Mouse (Mus musculus) MEL (cell line): ENCODE results near the gene Sec22b. TPM values are rescaled to one million over a fixed set of nuclear protein-coding genes. Genes with fewer than 3 reads are reported as not detected.

ENCODE experiments used
- DNase-seq: peaks from one replicate; pipeline ENCODE4 v3.0.0; 2011; ENCODE audit warnings: low read depth, low spot score
- H3K27ac ChIP-seq: 2 replicates; pipeline ENCODE4 v1.5.1; 2012; ENCODE audit warnings: low read depth, mild to moderate bottlenecking, control low read depth, low read length, moderate library complexity; ENCODE audit not compliant: control insufficient read depth
- H3K27me3 ChIP-seq, 2 experiments: fragments of 150-350 bp in 1 of 2; sonication (generic) in 1 of 2; 2 replicates each; pipeline ENCODE4 v1.6.1; 2012; ENCODE audit warnings: low read length in 2 of 2, mild to moderate bottlenecking in 2 of 2, improper control_type of control experiment in 1 of 2, moderate library complexity in 1 of 2; ENCODE audit not compliant: insufficient read depth in 2 of 2, control insufficient read depth in 1 of 2
- H3K36me3 ChIP-seq, 2 experiments: 2 replicates each; pipeline ENCODE4 v1.6.1; 2012 to 2014; ENCODE audit warnings: low read length in 2 of 2, improper control_type of control experiment in 1 of 2, inconsistent platforms in 1 of 2, mild to moderate bottlenecking in 1 of 2; ENCODE audit not compliant: insufficient read depth in 2 of 2, control insufficient read depth in 1 of 2
- H3K4me1 ChIP-seq, 2 experiments: fragments of 150-350 bp in 1 of 2; sonication (generic) in 1 of 2; 2 replicates each; pipeline ENCODE4 v1.6.1; 2012; ENCODE audit warnings: low read length in 2 of 2, improper control_type of control experiment in 1 of 2, mild to moderate bottlenecking in 1 of 2; ENCODE audit not compliant: insufficient read depth in 2 of 2, control insufficient read depth in 1 of 2
- H3K4me3 ChIP-seq, 2 experiments: fragments of 150-350 bp in 1 of 2; sonication (generic) in 1 of 2; 2 replicates each; pipeline ENCODE4 v1.5.1; 2012; ENCODE audit warnings: low read depth in 2 of 2, low read length in 2 of 2, mild to moderate bottlenecking in 2 of 2, moderate library complexity in 2 of 2, control low read depth in 1 of 2, improper control_type of control experiment in 1 of 2; ENCODE audit not compliant: control insufficient read depth in 1 of 2, insufficient read depth in 1 of 2
- H3K79me2 ChIP-seq: 2 replicates; pipeline ENCODE4 v1.6.1; 2012; ENCODE audit warnings: mild to moderate bottlenecking, low read length, moderate library complexity; ENCODE audit not compliant: control insufficient read depth, poor library complexity, insufficient read depth
- H3K9ac ChIP-seq: 2 replicates; pipeline ENCODE4 v1.6.1; 2012; ENCODE audit warnings: low read depth, mild to moderate bottlenecking, control low read depth, low read length, moderate library complexity; ENCODE audit not compliant: control insufficient read depth, poor library complexity, severe bottlenecking
- H3K9me3 ChIP-seq: fragments of 150-350 bp; sonication (generic); replicated peaks from 2 replicates; pipeline ENCODE4 v1.6.1; 2012; ENCODE audit warnings: mild to moderate bottlenecking, low read length, improper control_type of control experiment, moderate library complexity; ENCODE audit not compliant: insufficient read depth
- BHLHE40 ChIP-seq: IDR thresholded peaks from 2 replicates; pipeline ENCODE4 v1.6.1; 2012; ENCODE audit warnings: low read depth, mild to moderate bottlenecking, inconsistent platforms, low read length, improper control_type of control experiment, borderline replicate concordance
- CHD1 ChIP-seq: IDR thresholded peaks from 2 replicates; pipeline ENCODE4 v1.6.1; 2012; ENCODE audit warnings: low read depth, mild to moderate bottlenecking, inconsistent platforms, low read length, improper control_type of control experiment
- CHD2 ChIP-seq: IDR thresholded peaks from 2 replicates; pipeline ENCODE4 v1.6.1; 2011; ENCODE audit warnings: low read length, improper control_type of control experiment
- GATA1 ChIP-seq: IDR thresholded peaks from 2 replicates; pipeline ENCODE4 v1.6.1; 2011; ENCODE audit warnings: low read depth, low read length, improper control_type of control experiment
- HCFC1 ChIP-seq: IDR thresholded peaks from 2 replicates; pipeline ENCODE4 v1.6.1; 2012; ENCODE audit warnings: low read depth, mild to moderate bottlenecking, inconsistent platforms, low read length, improper control_type of control experiment, moderate library complexity
- JUND ChIP-seq: IDR thresholded peaks from 2 replicates; pipeline ENCODE4 v1.6.1; 2011; ENCODE audit warnings: low read depth, mild to moderate bottlenecking, improper control_type of control experiment, low read length
- KAT2A ChIP-seq: conservative IDR thresholded peaks from 2 replicates; pipeline ENCODE4 v1.6.1; 2012; ENCODE audit warnings: low read depth, low read length, improper control_type of control experiment, inconsistent platforms
- MEF2A ChIP-seq: IDR thresholded peaks from 2 replicates; pipeline ENCODE4 v1.6.1; 2014; ENCODE audit warnings: low read depth, mild to moderate bottlenecking, inconsistent platforms, low read length, improper control_type of control experiment; ENCODE audit not compliant: poor library complexity, insufficient replicate concordance, severe bottlenecking; ENCODE audit errors: extremely low read depth
- MXI1 ChIP-seq: IDR thresholded peaks from 2 replicates; pipeline ENCODE4 v1.6.1; 2011; ENCODE audit warnings: mild to moderate bottlenecking, low read depth, low read length, improper control_type of control experiment
- MYB ChIP-seq: IDR thresholded peaks from 2 replicates; pipeline ENCODE4 v1.6.1; 2011; ENCODE audit warnings: mild to moderate bottlenecking, low read depth, low read length, improper control_type of control experiment
- MYC ChIP-seq: IDR thresholded peaks from 2 replicates; pipeline ENCODE4 v1.6.1; 2011; ENCODE audit warnings: low read depth, mild to moderate bottlenecking, low read length, improper control_type of control experiment, moderate library complexity
- NRF1 ChIP-seq: IDR thresholded peaks from 2 replicates; pipeline ENCODE4 v1.6.1; 2014; ENCODE audit warnings: low read depth, mild to moderate bottlenecking, inconsistent platforms, low read length, improper control_type of control experiment, moderate library complexity; ENCODE audit not compliant: poor library complexity, insufficient read depth, severe bottlenecking
- POLR2A ChIP-seq, 2 experiments: IDR thresholded peaks; 2 replicates each; pipeline ENCODE4 v1.6.1; 2011 to 2012; ENCODE audit warnings: low read length in 2 of 2, mild to moderate bottlenecking in 2 of 2, control low read depth in 1 of 2, improper control_type of control experiment in 1 of 2, low read depth in 1 of 2, moderate library complexity in 1 of 2; ENCODE audit not compliant: control insufficient read depth in 1 of 2, insufficient read depth in 1 of 2, poor library complexity in 1 of 2
- RAD21 ChIP-seq: IDR thresholded peaks from 2 replicates; pipeline ENCODE4 v1.6.1; 2011; ENCODE audit warnings: mild to moderate bottlenecking, low read depth, low read length, improper control_type of control experiment
- RCOR1 ChIP-seq: IDR thresholded peaks from 2 replicates; pipeline ENCODE4 v1.6.1; 2012; ENCODE audit warnings: low read depth, mild to moderate bottlenecking, inconsistent platforms, low read length, improper control_type of control experiment
- SMC3 ChIP-seq: IDR thresholded peaks from 2 replicates; pipeline ENCODE4 v1.6.1; 2011; ENCODE audit warnings: low read depth, low read length, improper control_type of control experiment
- TCF12 ChIP-seq: IDR thresholded peaks from 2 replicates; pipeline ENCODE4 v1.6.1; 2014; ENCODE audit warnings: low read depth, mild to moderate bottlenecking, inconsistent platforms, low read length, improper control_type of control experiment, moderate library complexity
- UBTF ChIP-seq: IDR thresholded peaks from 2 replicates; pipeline ENCODE4 v1.6.1; 2012; ENCODE audit warnings: low read depth, mild to moderate bottlenecking, inconsistent platforms, low read length, improper control_type of control experiment, moderate library complexity, borderline replicate concordance; ENCODE audit not compliant: insufficient read depth
- USF1 ChIP-seq: IDR thresholded peaks from 2 replicates; pipeline ENCODE4 v1.6.1; 2014; ENCODE audit warnings: low read depth, mild to moderate bottlenecking, inconsistent platforms, low read length, improper control_type of control experiment, moderate library complexity
- USF2 ChIP-seq, 2 experiments: IDR thresholded peaks; 2 replicates each; pipeline ENCODE4 v1.6.1; 2011 to 2012; ENCODE audit warnings: improper control_type of control experiment in 2 of 2, low read length in 2 of 2, borderline replicate concordance in 1 of 2, inconsistent platforms in 1 of 2, low read depth in 1 of 2, mild to moderate bottlenecking in 1 of 2; ENCODE audit not compliant: insufficient read depth in 1 of 2
- polyA plus RNA-seq, 2 experiments: library from polyadenylated mRNA; stranded (reverse) in 1 of 2; unstranded in 1 of 2; fragments of >175 nt in 1 of 2; fragments of >200 nt in 1 of 2; gene quantifications; 2 replicates each; pipeline versions ENCODE4 v1.2.1 to v1.2.4; 2012; ENCODE audit warnings: low replicate concordance in 2 of 2, low read depth in 1 of 2; ENCODE audit not compliant: insufficient read length in 2 of 2, insufficient read depth in 1 of 2, missing spikeins in 1 of 2
- total RNA-seq: library from RNA; depleted of rRNA; stranded (reverse); fragments of 300-350 nt; gene quantifications from 2 replicates; pipeline ENCODE4 v1.2.3, GENCODE M21; 2012

Gene Sec22b
- total and polyA plus RNA-seq, 3 experiments = 36.8 to 43.3 TPM; not detected in 1

DNA sequence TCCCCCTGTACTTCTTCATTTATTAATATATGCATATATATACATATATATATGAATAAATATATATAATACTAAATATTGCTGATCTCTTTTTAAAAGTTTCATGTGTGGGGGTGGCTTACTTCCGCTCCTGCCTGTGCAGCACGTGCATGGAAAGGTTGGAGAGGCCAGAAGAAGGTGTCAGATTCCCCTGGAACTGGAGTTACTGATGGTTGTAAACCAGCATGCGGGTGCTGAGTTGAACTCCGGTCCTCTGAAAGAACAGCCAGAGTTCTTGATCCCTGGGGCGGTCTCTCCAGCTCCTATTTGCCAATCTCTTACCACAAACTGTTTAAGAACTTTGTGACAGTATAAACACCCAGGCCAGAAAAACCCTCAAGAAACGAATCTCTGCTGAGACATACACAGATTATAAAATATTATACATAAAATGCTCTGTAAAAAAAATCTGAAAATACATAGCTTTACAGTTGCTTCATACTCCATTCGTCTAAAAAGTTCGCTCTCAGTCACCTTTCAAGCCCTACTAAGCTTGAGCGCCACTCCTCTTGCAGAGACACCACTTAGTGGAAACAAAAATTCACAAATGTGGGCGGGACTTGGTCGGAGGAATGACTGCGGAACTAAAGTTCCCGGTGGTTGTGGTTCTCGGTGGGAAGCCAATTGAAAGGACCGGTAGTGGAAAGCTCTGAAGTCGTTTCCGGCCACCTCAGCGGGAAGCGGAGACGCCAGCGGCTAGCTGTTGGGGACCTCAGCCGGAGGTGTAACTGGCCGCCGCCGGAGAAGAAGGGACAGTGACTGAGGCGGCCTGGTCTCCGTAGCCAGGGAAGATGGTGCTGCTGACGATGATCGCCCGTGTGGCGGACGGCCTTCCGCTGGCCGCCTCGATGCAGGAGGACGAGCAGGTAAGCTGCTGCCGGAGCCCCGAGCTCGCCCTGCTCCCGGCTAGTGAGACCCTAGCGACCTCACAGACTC is at the start of gene Sec22b (continued):
- TF ChIP-seq UBTF = 0 out of 2 replicates have a peak, but pooled peaks have one; percentile 55
- TF ChIP-seq GATA1 = peak; percentile 40; the same call in 1 of the 2 replicates
- TF ChIP-seq JUND = 0 out of 2 replicates have a peak, but pooled peaks have one; percentile 27
- TF ChIP-seq NRF1 = 0 out of 2 replicates have a peak, but pooled peaks have one; percentile 23

GRCm38 (mm10) chr3:97851803-97852202 is 49.2 kb upstream of the Sec22b start:
- H3K79me2 ChIP-seq = no peaks in the 10 kb centered on the region
- no peak overlapping the region for H3K9ac ChIP-seq
- no peaks in the 10 kb centered on the region for H3K9me3 ChIP-seq
- no peak for TF ChIP-seq KAT2A
- TF ChIP-seq TCF12 = no peak
- no peak for TF ChIP-seq CHD2
- TF ChIP-seq MXI1 = no peak
- no peak for TF ChIP-seq USF2 (IDR thresholded peaks at IDR 0.05; ENCODE audit: borderline replicate concordance in 1 of 2, insufficient read depth in 1 of 2, low read depth in 1 of 2, low read length in 2 of 2)
- no peak for TF ChIP-seq MYC
- no peak for TF ChIP-seq MEF2A
- TF ChIP-seq SMC3 = no peak
- TF ChIP-seq RCOR1 = no peak
- TF ChIP-seq MYB = no peak
- no peak for TF ChIP-seq BHLHE40
- no peak for TF ChIP-seq POLR2A (IDR thresholded peaks at IDR 0.05; ENCODE audit: control insufficient read depth in 1 of 2, insufficient read depth in 1 of 2, low read depth in 1 of 2, low read length in 2 of 2, poor library complexity in 1 of 2)
- TF ChIP-seq HCFC1 = no peak
- no peak for TF ChIP-seq CHD1
- TF ChIP-seq GATA1 = no peak
- no peak for TF ChIP-seq RAD21
- no peak for TF ChIP-seq USF1
- H3K4me3 ChIP-seq = no peak overlapping the region
- H3K4me1 ChIP-seq = no peaks in the 10 kb centered on the region
- H3K27ac ChIP-seq = no peak overlapping the region
- no peaks in the 10 kb centered on the region; a peak in 1 of 4 replicates for H3K36me3 ChIP-seq
- DNase-seq = no peak
- H3K27me3 ChIP-seq = 0 out of 4 replicates have a peak, but pooled peaks cover 0 to 3% of the 10 kb centered on the region in 2 experiments
